Comparison of ENCODE assay signal across 13 mouse cellular contexts in genomic region chr12:102586286-102586881, GRCm38 (mm10). TPM values are rescaled to one million over a fixed set of nuclear protein-coding genes. Genes with fewer than 3 reads are reported as not detected.
DNase-seq lines count a peak whose midpoint lies in the region; ATAC-seq and TF ChIP-seq lines count a peak whose summit lies in the region.
"Had no signal": no experiment of that assay in that cellular context is flagged by ENCODE, and none has a peak within 500 bp of the region (broad histone marks: within the 10 kb centered on the region; RNA-seq: fewer than 3 reads in every experiment).

No protein-coding gene starts in this region.

- H3K4me3 ChIP-seq in forebrain, embryonic 15.5 days: no peak overlapping the region
- no peak overlapping the region for H3K4me3 ChIP-seq in forebrain, embryonic 16.5 days (replicated peaks; ENCODE audit: low read length)
- H3K4me3 ChIP-seq in lung, adult 2 months (replicated peaks; ENCODE audit: extremely low read depth, low read depth, low read length): no peak overlapping the region
- no peak overlapping the region for H3K4me3 ChIP-seq in myocyte
- no peak overlapping the region for H3K4me3 ChIP-seq in hindbrain, embryonic 14.5 days (replicated peaks; ENCODE audit: low read length)
- H3K4me3 ChIP-seq in hindbrain, embryonic 11.5 days (ENCODE audit: low read depth, low read length): no peak overlapping the region
- H3K4me3 ChIP-seq: heart, embryonic 13.5 days; limb, embryonic 12.5 days; neural tube, embryonic 12.5 days had no signal

- no peaks in the 10 kb centered on the region for H3K79me2 ChIP-seq in myocyte (ENCODE audit: control insufficient read depth, insufficient read depth)

- no peak for TF ChIP-seq POLR2A in lung, adult 2 months (IDR thresholded peaks at IDR 0.05; ENCODE audit: borderline replicate concordance, extremely low read depth, low read depth, low read length)
- no peak for TF ChIP-seq POLR2A in myocyte (IDR thresholded peaks at IDR 0.05; ENCODE audit: insufficient read length, low read depth)

- no peaks in the 10 kb centered on the region for H3K9me3 ChIP-seq in forebrain, embryonic 15.5 days
- H3K9me3 ChIP-seq in forebrain, embryonic 16.5 days (ENCODE audit: control insufficient read depth, low read length): no peaks in the 10 kb centered on the region
- H3K9me3 ChIP-seq in hindbrain, embryonic 14.5 days (ENCODE audit: control insufficient read depth, low read length): no peaks in the 10 kb centered on the region
- H3K9me3 ChIP-seq in hindbrain, embryonic 11.5 days (ENCODE audit: control insufficient read depth, low read length): no peaks in the 10 kb centered on the region
- H3K9me3 ChIP-seq: heart, embryonic 13.5 days; limb, embryonic 12.5 days; neural tube, embryonic 12.5 days had no signal

- no peak overlapping the region for H3K9ac ChIP-seq in forebrain, embryonic 15.5 days (replicated peaks)
- no peak overlapping the region for H3K9ac ChIP-seq in forebrain, embryonic 16.5 days (replicated peaks; ENCODE audit: low read depth, low read length)
- H3K9ac ChIP-seq in hindbrain, embryonic 14.5 days: no peak overlapping the region
- H3K9ac ChIP-seq in hindbrain, embryonic 11.5 days (ENCODE audit: low read depth, low read length): no peak overlapping the region
- H3K9ac ChIP-seq: heart, embryonic 13.5 days; limb, embryonic 12.5 days; neural tube, embryonic 12.5 days had no signal

- TF ChIP-seq CTCF in lung, adult 2 months (IDR thresholded peaks at IDR 0.05; ENCODE audit: insufficient read depth, low read length): no peak

- no peak overlapping the region for H3K4me2 ChIP-seq in forebrain, embryonic 15.5 days (replicated peaks)
- no peak overlapping the region for H3K4me2 ChIP-seq in forebrain, embryonic 16.5 days (ENCODE audit: low read length)
- H3K4me2 ChIP-seq in myocyte (ENCODE audit: low read depth): no peak overlapping the region
- no peak overlapping the region for H3K4me2 ChIP-seq in hindbrain, embryonic 14.5 days (replicated peaks)
- no peak overlapping the region for H3K4me2 ChIP-seq in hindbrain, embryonic 11.5 days (replicated peaks; ENCODE audit: low read depth, low read length)
- H3K4me2 ChIP-seq: heart, embryonic 13.5 days; limb, embryonic 12.5 days; neural tube, embryonic 12.5 days had no signal

- H3K36me3 ChIP-seq in forebrain, embryonic 15.5 days: peaks cover 3% of the 10 kb centered on the region; the same call in 1 of the 2 replicates
- peaks cover 7% of the 10 kb centered on the region; the same call in 1 of the 2 replicates for H3K36me3 ChIP-seq in forebrain, embryonic 16.5 days (ENCODE audit: control insufficient read depth, insufficient read depth)
- H3K36me3 ChIP-seq in myocyte (ENCODE audit: control insufficient read depth, insufficient read depth): no peaks in the 10 kb centered on the region
- peaks cover 20% of the 10 kb centered on the region; the same call in 1 of the 2 replicates for H3K36me3 ChIP-seq in hindbrain, embryonic 14.5 days (replicated peaks; ENCODE audit: control insufficient read depth, insufficient read depth)
- H3K36me3 ChIP-seq in hindbrain, embryonic 11.5 days (ENCODE audit: control insufficient read depth, insufficient read depth, low read length): no peaks in the 10 kb centered on the region
- H3K36me3 ChIP-seq: heart, embryonic 13.5 days; limb, embryonic 12.5 days had no signal

- no peak for ATAC-seq in forebrain, embryonic 15.5 days (replicated peaks)
- ATAC-seq in forebrain, embryonic 16.5 days: no peak; the same call in 1 of the 2 replicates
- no peak for ATAC-seq in hindbrain, embryonic 14.5 days (ENCODE audit: low FRiP score)
- no peak for ATAC-seq in hindbrain, embryonic 11.5 days (ENCODE audit: low FRiP score)

- H3ac ChIP-seq in myocyte (ENCODE audit: control insufficient read depth, insufficient read length): no peak overlapping the region

- no peaks in the 10 kb centered on the region for H3K27me3 ChIP-seq in forebrain, embryonic 15.5 days
- no peaks in the 10 kb centered on the region for H3K27me3 ChIP-seq in forebrain, embryonic 16.5 days (replicated peaks; ENCODE audit: control insufficient read depth, insufficient read depth, low read length)
- no peaks in the 10 kb centered on the region for H3K27me3 ChIP-seq in myocyte (ENCODE audit: control insufficient read depth, insufficient read depth, insufficient read length)
- H3K27me3 ChIP-seq in hindbrain, embryonic 14.5 days (ENCODE audit: control insufficient read depth, insufficient read depth, low read length): no peaks in the 10 kb centered on the region
- H3K27me3 ChIP-seq in hindbrain, embryonic 11.5 days (ENCODE audit: control insufficient read depth, insufficient read depth, low read length): no peaks in the 10 kb centered on the region
- H3K27me3 ChIP-seq: heart, embryonic 13.5 days; limb, embryonic 12.5 days; neural tube, embryonic 12.5 days had no signal

- peaks cover 25% of the 10 kb centered on the region for H3K4me1 ChIP-seq in forebrain, embryonic 15.5 days
- peaks cover 13% of the 10 kb centered on the region for H3K4me1 ChIP-seq in forebrain, embryonic 16.5 days (replicated peaks; ENCODE audit: control insufficient read depth, insufficient read depth, low read length)
- H3K4me1 ChIP-seq in lung, adult 2 months (ENCODE audit: control insufficient read depth, insufficient read depth, low read length): no peaks in the 10 kb centered on the region; the same call in none of the 2 replicates
- H3K4me1 ChIP-seq in hindbrain, embryonic 14.5 days (replicated peaks; ENCODE audit: control insufficient read depth, insufficient read depth, low read length): no peaks in the 10 kb centered on the region
- H3K4me1 ChIP-seq in hindbrain, embryonic 11.5 days (replicated peaks; ENCODE audit: control insufficient read depth, insufficient read depth, low read length): no peaks in the 10 kb centered on the region
- H3K4me1 ChIP-seq: limb, embryonic 12.5 days; neural tube, embryonic 12.5 days had no signal

- peak overlapping the region; percentile 70 for H3K27ac ChIP-seq in forebrain, embryonic 15.5 days (replicated peaks)
- H3K27ac ChIP-seq in forebrain, embryonic 16.5 days (ENCODE audit: low read length): no peak overlapping the region; the same call in 1 of the 2 replicates
- H3K27ac ChIP-seq in hindbrain, embryonic 14.5 days: no peak overlapping the region
- no peak overlapping the region for H3K27ac ChIP-seq in hindbrain, embryonic 11.5 days (ENCODE audit: low read depth, low read length)
- H3K27ac ChIP-seq: heart, embryonic 13.5 days; limb, embryonic 12.5 days; neural tube, embryonic 12.5 days had no signal

- 63% methylated on average over 9 of the region's 9 CpGs for WGBS in forebrain, embryonic 15.5 days
- 62% methylated on average over 9 of the region's 9 CpGs for WGBS in forebrain, embryonic 16.5 days
- WGBS in lung, adult 2 months: 69% methylated on average over 9 of the region's 9 CpGs
- 79% methylated on average over 9 of the region's 9 CpGs for WGBS in hindbrain, embryonic 14.5 days
- whole genome bisulfite sequencing in hindbrain, embryonic 11.5 days: 82% methylated on average over 9 of the region's 9 CpGs

- peak; percentile 13 for DNase-seq in lung, postnatal 14 days
- no peak for DNase-seq in lung, adult 2 months
- peak; percentile 82 for DNase-seq in gastrocnemius, postnatal 25 days
- DNase-seq in hindbrain, embryonic 14.5 days (ENCODE audit: low spot score): no peak
- no peak for DNase-seq in hindbrain, embryonic 11.5 days (ENCODE audit: low spot score)
- DNase-seq: retina, postnatal 1 day had no signal

TF ChIP-seq in myocyte, 11 proteins besides CTCF, POLR2A, EP300 and RAD21:
- TF ChIP-seq MYOG (IDR thresholded peaks at IDR 0.05; ENCODE audit: control insufficient read depth in 1 of 3, insufficient read depth in 1 of 3, insufficient read length in 2 of 3, low read depth in 2 of 3) (peak in 1 of 3 experiments; percentile 63), USF1 (IDR thresholded peaks at IDR 0.05; ENCODE audit: low read depth) (no peak), MAX (IDR thresholded peaks at IDR 0.05; ENCODE audit: low read depth) (no peak), REST (IDR thresholded peaks at IDR 0.05; ENCODE audit: insufficient read depth, insufficient read length) (no peak), CEBPB (IDR thresholded peaks at IDR 0.05; ENCODE audit: insufficient read depth, poor library complexity, severe bottlenecking) (no peak), POLR2AphosphoS2 (IDR thresholded peaks at IDR 0.05; ENCODE audit: insufficient read length, low read depth) (no peak), TCF3 (IDR thresholded peaks at IDR 0.05; ENCODE audit: insufficient read length, low read depth) (peak; percentile 4), TCF12 (IDR thresholded peaks at IDR 0.05; ENCODE audit: insufficient read depth, poor library complexity, severe bottlenecking) (peak; percentile 21), SRF (IDR thresholded peaks at IDR 0.05; ENCODE audit: control insufficient read depth, insufficient read length, low read depth) (no peak), E2F4 (IDR thresholded peaks at IDR 0.05; ENCODE audit: insufficient read depth) (no peak), MYOD1 (IDR thresholded peaks at IDR 0.05; ENCODE audit: control insufficient read depth in 1 of 3, insufficient read length in 2 of 3, low read depth in 2 of 3) (peak in 2 of 3 experiments; percentile 12 to 72)

RNA-seq across cellular contexts. Expression of gene Chga, which starts 31.6 kb away (rescaled TPM):
- polyA plus RNA-seq in forebrain, embryonic 15.5 days (2015; fragmentation: Nextera tagmentation; extraction: Ambion mirVana): 99.3 and 102 TPM in 2 replicates
- polyA plus RNA-seq in forebrain, embryonic 16.5 days (2015; fragmentation: Nextera tagmentation; extraction: Ambion mirVana): 97.7 and 118 TPM in 2 replicates
- polyA plus RNA-seq in lung, adult 2 months (2012; rRNA removed): 0.25 and 1.0 TPM in 2 replicates
- total RNA-seq in gastrocnemius, postnatal 25 days (2021): not detected
- polyA plus RNA-seq in myocyte (2012; fragmentation: generic; extraction: Trizol): not detected
- 109 and 123 TPM in 2 replicates for polyA plus RNA-seq in hindbrain, embryonic 14.5 days (2014; fragmentation: Nextera tagmentation; extraction: Ambion mirVana)
- 24.8 and 27.1 TPM in 2 replicates for polyA plus RNA-seq in hindbrain, embryonic 11.5 days (2014; fragmentation: Nextera tagmentation; extraction: Ambion mirVana)
- total RNA-seq: MEL had no signal

Comparison
In these comparisons a context has a peak if more than half of its experiments do, and no peak if none do; other contexts are left out.
1. DNase-seq: peak in lung, postnatal 14 days (single experiment) and gastrocnemius, postnatal 25 days (single experiment); none in lung, adult 2 months (single experiment), hindbrain, embryonic 14.5 days (single experiment) and hindbrain, embryonic 11.5 days (single experiment).
2. RNA of gene Chga, which starts 31.6 kb away (polyA plus RNA-seq): 97.7 to 118 TPM in forebrain, embryonic 16.5 days, 109 to 123 TPM in hindbrain, embryonic 14.5 days, 99.3 to 102 TPM in forebrain, embryonic 15.5 days and 24.8 to 27.1 TPM in hindbrain, embryonic 11.5 days; 0.25 to 1.0 TPM in lung, adult 2 months and not detected in myocyte (single experiment); every median in the first group is over 10 times any median in the second.